Mouse (Mus musculus) layer of hippocampus, adult 18-20 months (tissue): Measurements from ENCODE around the gene Ctsg. TPM values are rescaled to one million over a fixed set of nuclear protein-coding genes. Genes with fewer than 3 reads are reported as not detected.

ENCODE experiments used
- microRNA-seq, 2 experiments: library from miRNA; unstranded; fragments of <30 nt; microRNA quantifications; one replicate each; pipeline ENCODE4 v1.2.0; 2021
- total RNA-seq, 2 experiments: library from RNA; stranded (reverse); gene quantifications; 2 replicates each; pipeline ENCODE4 v1.2.3; 2021

Ctsg gene
- total RNA-seq, 2 experiments from 2014 or later = not detected

Small RNA genes within 50 kb of the gene (microRNA-seq; reads per million reads assigned to microRNA genes)
- gene Mir6949 = 0 reads per million in 2 experiments

Other genes starting within 250 kb of the Ctsg start
- 1 to 10 TPM; 7.0 to 8.0 TPM for gene Nynrin, start 248.6 kb downstream of the Ctsg start, total RNA-seq
- gene Cbln3, start 218.2 kb downstream of the Ctsg start, total RNA-seq = under 1 TPM; 0.15 to 0.64 TPM
- gene Khnyn, start 217.6 kb downstream of the Ctsg start, total RNA-seq = 10 to 100 TPM; 11.4 to 12.2 TPM
- gene Sdr39u1, start 202.3 kb downstream of the Ctsg start, total RNA-seq = 10 to 100 TPM; 71.8 to 74.1 TPM
- not detected for gene Cma1, start 157.9 kb downstream of the Ctsg start, total RNA-seq
- gene Cma2, start 151.6 kb downstream of the Ctsg start, total RNA-seq = not detected
- gene Mcpt1, start 84.6 kb downstream of the Ctsg start, total RNA-seq = not detected
- gene Mcpt9, start 72.1 kb downstream of the Ctsg start, total RNA-seq = not detected
- not detected for gene Mcpt2, start 60.5 kb downstream of the Ctsg start, total RNA-seq
- gene Mcpt4, start 40.3 kb downstream of the Ctsg start, total RNA-seq = under 1 TPM in 1 of 2 experiments, not detected in 1; 0.30 TPM
- gene Mcpt8, start 17.3 kb downstream of the Ctsg start, total RNA-seq = not detected
- not detected for gene Gzme, start 18.1 kb upstream of the Ctsg start, total RNA-seq
- gene Gzmd, start 30.0 kb upstream of the Ctsg start, total RNA-seq = not detected
- not detected for gene Gzmg, start 57.0 kb upstream of the Ctsg start, total RNA-seq
- not detected for gene Gzmn, start 72.0 kb upstream of the Ctsg start, total RNA-seq
- gene Gzmf, start 108.8 kb upstream of the Ctsg start, total RNA-seq = not detected
- not detected for gene Gzmc, start 132.1 kb upstream of the Ctsg start, total RNA-seq
- not detected for gene Gzmb, start 159.7 kb upstream of the Ctsg start, total RNA-seq